Mouse (Mus musculus): ENCODE results near the gene Cdh13.

- TF ChIP-seq POLR2A (IDR thresholded peaks at IDR 0.05; ENCODE audit: insufficient read length, low read depth) (no peak), POLR2AphosphoS2 (IDR thresholded peaks at IDR 0.05; ENCODE audit: insufficient read length, low read depth) (no peak), USF1 (IDR thresholded peaks at IDR 0.05; ENCODE audit: low read depth) (no peak), TCF3 (IDR thresholded peaks at IDR 0.05; ENCODE audit: insufficient read length, low read depth) (no peak), MAX (IDR thresholded peaks at IDR 0.05; ENCODE audit: low read depth) (no peak), SRF (IDR thresholded peaks at IDR 0.05; ENCODE audit: control insufficient read depth, insufficient read length, low read depth) (no peak)
These were observed 402.3 kb downstream of the Cdh13 start for GRCm38 (mm10) chr8:118685863-118686262.

Data from myocyte (in vitro differentiated cells).